Mouse (Mus musculus) forebrain, embryonic 10.5 days (tissue): ENCODE measurements around the gene Sdhaf1. TPM values are rescaled to one million over a fixed set of nuclear protein-coding genes. Genes with fewer than 3 reads are reported as not detected.
A peak's percentile ranks its signal among the peaks of the same experiment; 100 is the strongest.

ENCODE experiments used
- DNase-seq: peaks from one replicate; pipeline ENCODE4 v3.0.0-alpha.2; 2017; ENCODE audit warnings: low spot score; ENCODE audit errors: extremely low spot score
- H3K27ac ChIP-seq: fragments of 300-500 bp; sonication (generic); 2 replicates; pipeline ENCODE4 v1.5.1; 2016; ENCODE audit warnings: mild to moderate bottlenecking
- H3K27me3 ChIP-seq: fragments of 300-500 bp; sonication (generic); 2 replicates; pipeline ENCODE4 v1.6.1; 2016; ENCODE audit warnings: mild to moderate bottlenecking; ENCODE audit not compliant: poor library complexity, severe bottlenecking
- H3K36me3 ChIP-seq: fragments of 300-500 bp; sonication (generic); replicated peaks from 2 replicates; pipeline ENCODE4 v1.6.1; 2016; ENCODE audit warnings: mild to moderate bottlenecking, moderate library complexity
- H3K4me1 ChIP-seq: fragments of 300-500 bp; sonication (generic); 2 replicates; pipeline ENCODE4 v1.6.1; 2016
- H3K4me3 ChIP-seq: fragments of 300-500 bp; sonication (generic); 2 replicates; pipeline ENCODE4 v1.5.1; 2016; ENCODE audit warnings: mild to moderate bottlenecking, moderate library complexity
- H3K9me3 ChIP-seq: fragments of 300-500 bp; sonication (generic); 2 replicates; pipeline ENCODE4 v1.6.1; 2016; ENCODE audit warnings: mild to moderate bottlenecking, moderate library complexity
- WGBS: fragments of 180-500 bp; shearing (Covaris S2); methylation state at CpG from one replicate; pipeline ENCODE4 v1.1.7; 2016; 5-methylcytosine and 5-hydroxymethylcytosine counted together
- polyA plus RNA-seq: library from polyadenylated mRNA; unstranded; fragments of >200 nt; fragmentation: Nextera tagmentation; extraction: Ambion mirVana; gene quantifications from 2 replicates; pipeline ENCODE4 v1.2.1, GENCODE M21; 2016

Gene Sdhaf1
- polyA plus RNA-seq, 1 experiment from 2014 or later, result 17.3 TPM

- no peak overlapping the region for H3K4me3 ChIP-seq
- no peaks in the 10 kb centered on the region for H3K36me3 ChIP-seq
- H3K27ac ChIP-seq, result no peak overlapping the region
- peaks cover 22% of the 10 kb centered on the region for H3K27me3 ChIP-seq
- DNase-seq, result no peak
- 0 out of 2 replicates have a peak, but pooled peaks cover 2% of the 10 kb centered on the region for H3K4me1 ChIP-seq
- WGBS, result 74% methylated on average over 5 of the region's 5 CpGs
- no peaks in the 10 kb centered on the region for H3K9me3 ChIP-seq
Observed at GRCm38 (mm10) chr7:30339432-30340109, 15.9 kb upstream of the Sdhaf1 start.

GRCm38 (mm10) chr7:30336384-30336783 is 12.7 kb upstream of the Sdhaf1 start:
- 4% methylated on average over 9 of the region's 9 CpGs for WGBS

GRCm38 (mm10) chr7:30335688-30336087 is 12.0 kb upstream of the Sdhaf1 start:
- no peak for DNase-seq
- 82% methylated on average over 6 of the region's 6 CpGs for WGBS
- no peak overlapping the region for H3K27ac ChIP-seq
- H3K27me3 ChIP-seq, result peaks cover 42% of the 10 kb centered on the region
- H3K9me3 ChIP-seq, result no peaks in the 10 kb centered on the region
- no peaks in the 10 kb centered on the region for H3K36me3 ChIP-seq
- H3K4me1 ChIP-seq, result peaks cover 16% of the 10 kb centered on the region
- no peak overlapping the region for H3K4me3 ChIP-seq

More at GRCm38 (mm10) chr7:30336384-30336783, 12.7 kb upstream of the Sdhaf1 start:
- Histone ChIP-seq H3K4me3 (no peak overlapping the region), H3K27ac (no peak overlapping the region), H3K36me3 (no peaks in the 10 kb centered on the region), H3K4me1 (peaks cover 12% of the 10 kb centered on the region), H3K27me3 (peaks cover 42% of the 10 kb centered on the region), H3K9me3 (no peaks in the 10 kb centered on the region)
- peak; percentile 84 for DNase-seq

- Histone ChIP-seq H3K27ac (no peak overlapping the region), H3K9me3 (no peaks in the 10 kb centered on the region), H3K4me1 (peaks cover 16% of the 10 kb centered on the region), H3K4me3 (no peak overlapping the region), H3K36me3 (no peaks in the 10 kb centered on the region), H3K27me3 (peaks cover 42% of the 10 kb centered on the region)
- 61% methylated on average over 5 of the region's 5 CpGs for WGBS
- no peak for DNase-seq
Observed at GRCm38 (mm10) chr7:30334563-30334962, 10.9 kb upstream of the Sdhaf1 start.

- no peaks in the 10 kb centered on the region for H3K9me3 ChIP-seq
- H3K36me3 ChIP-seq, result no peaks in the 10 kb centered on the region
- no peak overlapping the region for H3K27ac ChIP-seq
- peaks cover 42% of the 10 kb centered on the region for H3K27me3 ChIP-seq
- H3K4me3 ChIP-seq, result no peak overlapping the region
- WGBS, result 79% methylated on average over 4 of the region's 4 CpGs
- peaks cover 20% of the 10 kb centered on the region for H3K4me1 ChIP-seq
- DNase-seq, result no peak
Observed at GRCm38 (mm10) chr7:30333436-30333835, 9.7 kb upstream of the Sdhaf1 start.

GRCm38 (mm10) chr7:30332622-30333259 is 9.0 kb upstream of the Sdhaf1 start:
- no peak for DNase-seq
- 71% methylated on average over 18 of the region's 18 CpGs for WGBS
- Histone ChIP-seq H3K4me1 (peaks cover 22% of the 10 kb centered on the region), H3K27ac (no peak overlapping the region), H3K9me3 (no peaks in the 10 kb centered on the region), H3K27me3 (peaks cover 42% of the 10 kb centered on the region), H3K4me3 (peak overlapping the region; percentile 32; the same call in 1 of the 2 replicates), H3K36me3 (no peaks in the 10 kb centered on the region)

- Histone ChIP-seq H3K36me3 (no peaks in the 10 kb centered on the region), H3K9me3 (no peaks in the 10 kb centered on the region), H3K4me3 (peak overlapping the region; percentile 32), H3K27me3 (peaks cover 42% of the 10 kb centered on the region), H3K4me1 (peaks cover 22% of the 10 kb centered on the region), H3K27ac (no peak overlapping the region)
- WGBS, result 4% methylated on average over 13 of the region's 13 CpGs
- peak; percentile 89 for DNase-seq
Observed at GRCm38 (mm10) chr7:30331887-30332286, 8.2 kb upstream of the Sdhaf1 start.

GRCm38 (mm10) chr7:30328379-30328778 is 4.7 kb upstream of the Sdhaf1 start:
- Histone ChIP-seq H3K36me3 (no peaks in the 10 kb centered on the region), H3K4me3 (no peak overlapping the region), H3K27me3 (peaks cover 18% of the 10 kb centered on the region), H3K4me1 (peaks cover 19% of the 10 kb centered on the region), H3K27ac (no peak overlapping the region), H3K9me3 (peaks cover 3% of the 10 kb centered on the region; the same call in 1 of the 2 replicates)
- no peak for DNase-seq
- 62% methylated on average over 10 of the region's 10 CpGs for WGBS

GRCm38 (mm10) chr7:30327140-30327539 is 3.4 kb upstream of the Sdhaf1 start:
- no peak for DNase-seq
- no peak overlapping the region for H3K27ac ChIP-seq

GRCm38 (mm10) chr7:30326427-30326826 is 2.7 kb upstream of the Sdhaf1 start:
- Histone ChIP-seq H3K4me3 (no peak overlapping the region), H3K27me3 (peaks cover 6% of the 10 kb centered on the region), H3K27ac (no peak overlapping the region), H3K36me3 (no peaks in the 10 kb centered on the region), H3K9me3 (peaks cover 3% of the 10 kb centered on the region; the same call in 1 of the 2 replicates), H3K4me1 (peaks cover 23% of the 10 kb centered on the region)
- DNase-seq, result no peak

More at GRCm38 (mm10) chr7:30327140-30327539, 3.4 kb upstream of the Sdhaf1 start:
- Histone ChIP-seq H3K27me3 (peaks cover 6% of the 10 kb centered on the region), H3K36me3 (no peaks in the 10 kb centered on the region), H3K9me3 (peaks cover 3% of the 10 kb centered on the region; the same call in 1 of the 2 replicates), H3K4me3 (no peak overlapping the region), H3K4me1 (peaks cover 25% of the 10 kb centered on the region)
- 70% methylated on average over 15 of the region's 15 CpGs for WGBS

GRCm38 (mm10) chr7:30325364-30325763 is 1.7 kb upstream of the Sdhaf1 start:
- no peak overlapping the region for H3K4me3 ChIP-seq
- H3K27ac ChIP-seq, result no peak overlapping the region
- peaks cover 6% of the 10 kb centered on the region for H3K27me3 ChIP-seq
- H3K36me3 ChIP-seq, result 0 out of 2 replicates have a peak, but pooled peaks cover under 1% of the 10 kb centered on the region
- 45% methylated on average over 2 of the region's 2 CpGs for WGBS
- H3K4me1 ChIP-seq, result peaks cover 27% of the 10 kb centered on the region
- H3K9me3 ChIP-seq, result peaks cover 3% of the 10 kb centered on the region; the same call in 1 of the 2 replicates
- peak; percentile 57 for DNase-seq

GRCm38 (mm10) chr7:30324300-30324944 is 727 bp upstream of the Sdhaf1 start:
- Histone ChIP-seq H3K27me3 (peaks cover 6% of the 10 kb centered on the region), H3K27ac (no peak overlapping the region), H3K4me1 (peaks cover 27% of the 10 kb centered on the region), H3K36me3 (peaks cover 7% of the 10 kb centered on the region; the same call in 1 of the 2 replicates), H3K4me3 (no peak overlapping the region), H3K9me3 (peaks cover 3% of the 10 kb centered on the region; the same call in 1 of the 2 replicates)
- no peak for DNase-seq
- WGBS, result 83% methylated on average over 5 of the region's 5 CpGs
